Mouse (Mus musculus): ENCODE data around the gene Mtx2. TPM values are rescaled to one million over a fixed set of nuclear protein-coding genes. Genes with fewer than 3 reads are reported as not detected.

Gene Mtx2
- total and polyA plus RNA-seq, 3 experiments, result 82.9 to 114 (median 110) TPM

DNA sequence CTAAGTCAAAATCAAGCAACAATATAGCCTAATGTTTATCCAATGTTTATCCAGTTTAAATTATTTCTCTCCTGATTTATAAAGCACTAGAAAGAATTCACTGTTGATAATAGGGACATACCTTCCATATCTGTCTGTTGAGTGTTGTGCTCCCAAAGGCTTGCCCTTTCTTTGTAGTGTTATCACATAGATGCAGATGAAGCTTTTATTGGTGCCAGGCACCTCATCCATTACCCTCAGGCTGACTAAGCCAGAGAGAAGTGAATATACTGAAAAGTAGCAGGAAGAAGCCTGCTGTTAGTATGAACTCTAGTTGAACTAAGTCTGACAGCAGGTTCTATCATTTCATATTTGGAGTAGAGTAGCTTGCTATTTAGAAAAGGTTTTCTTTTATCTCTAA is 39.8 kb downstream of the Mtx2 start:
- intact Hi-C loops (cut with DNase I), result no loop called here
- Histone ChIP-seq H3K36me3 (ENCODE audit: control insufficient read depth, insufficient read depth, low read length) (no peaks in the 10 kb centered on the region; the same call in 1 of the 2 replicates), H3K9ac (ENCODE audit: low read depth, low read length) (no peak overlapping the region), H3K27ac (no peak overlapping the region), H3K27me3 (ENCODE audit: control insufficient read depth, insufficient read depth, low read length) (no peaks in the 10 kb centered on the region), H3K4me1 (ENCODE audit: control insufficient read depth, insufficient read depth, low read length) (no peaks in the 10 kb centered on the region), H3K79me2 (replicated peaks; ENCODE audit: control insufficient read depth, insufficient read depth, low read length) (no peaks in the 10 kb centered on the region), H3K4me3 (no peak overlapping the region)
- DNase-seq, result no peak
- TF ChIP-seq CTCF (IDR thresholded peaks at IDR 0.05) (no peak), EP300 (IDR thresholded peaks at IDR 0.05; ENCODE audit: insufficient read depth, low read depth, low read length) (no peak), POLR2A (IDR thresholded peaks at IDR 0.05; ENCODE audit: insufficient read depth, low read depth, low read length) (no peak)

DNA sequence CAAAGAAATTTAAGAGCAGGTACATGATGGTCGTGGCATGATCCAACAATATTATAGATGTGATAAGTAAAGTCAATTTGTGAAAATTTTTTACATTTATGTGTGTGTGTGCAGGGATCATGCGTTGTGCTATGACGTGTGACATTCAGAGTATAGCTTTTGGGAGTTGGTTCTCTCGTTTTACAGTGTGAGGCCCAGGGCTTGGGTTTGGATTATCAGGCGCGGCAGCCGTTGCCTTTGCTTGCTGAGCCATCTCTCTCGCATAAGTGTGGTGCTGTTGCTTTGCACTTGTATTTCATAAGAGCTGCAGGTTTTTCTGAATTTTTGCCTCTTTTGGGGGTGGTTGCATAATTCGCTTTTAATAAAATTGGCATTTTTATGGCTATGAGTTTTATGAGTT is 48.4 kb downstream of the Mtx2 start:
- TF ChIP-seq EP300 (IDR thresholded peaks at IDR 0.05; ENCODE audit: insufficient read depth, low read depth, low read length) (no peak), CTCF (IDR thresholded peaks at IDR 0.05) (no peak), POLR2A (IDR thresholded peaks at IDR 0.05; ENCODE audit: insufficient read depth, low read depth, low read length) (no peak)
- no peak overlapping the region for H3K27ac ChIP-seq
- H3K27me3 ChIP-seq (ENCODE audit: control insufficient read depth, insufficient read depth, low read length), result no peaks in the 10 kb centered on the region
- no peak overlapping the region for H3K9ac ChIP-seq (ENCODE audit: low read depth, low read length)
- H3K4me1 ChIP-seq (ENCODE audit: control insufficient read depth, insufficient read depth, low read length), result no peaks in the 10 kb centered on the region
- intact Hi-C loops (cut with DNase I), result no loop called here
- H3K79me2 ChIP-seq (replicated peaks; ENCODE audit: control insufficient read depth, insufficient read depth, low read length), result no peaks in the 10 kb centered on the region
- H3K36me3 ChIP-seq (ENCODE audit: control insufficient read depth, insufficient read depth, low read length), result peaks cover 2% of the 10 kb centered on the region
- no peak for DNase-seq
- no peak overlapping the region for H3K4me3 ChIP-seq
- WGBS, result 95% methylated on average over 9 of the region's 9 CpGs

DNA sequence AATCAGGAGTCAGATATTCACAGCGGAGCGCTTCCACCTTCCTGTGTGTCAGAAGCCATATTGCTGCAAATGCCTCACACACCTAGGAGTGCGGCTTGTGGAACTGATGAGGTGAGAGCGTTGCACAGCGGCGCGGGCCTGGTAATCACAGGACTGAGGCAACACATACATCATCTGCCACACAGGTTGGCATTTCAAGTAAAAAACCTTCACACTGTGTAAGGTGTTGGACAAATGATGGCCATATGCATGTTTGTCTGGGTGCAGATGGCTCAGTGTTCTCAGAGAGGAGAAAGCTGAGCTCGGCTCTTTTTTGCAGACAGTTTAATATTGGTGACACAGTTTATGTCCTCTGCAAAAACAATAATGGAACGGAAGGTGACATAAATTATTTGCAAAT is 58.8 kb downstream of the Mtx2 start:
- Histone ChIP-seq H3K79me2 (replicated peaks; ENCODE audit: control insufficient read depth, insufficient read depth, low read length) (no peaks in the 10 kb centered on the region), H3K4me3 (no peak overlapping the region), H3K27me3 (ENCODE audit: control insufficient read depth, insufficient read depth, low read length) (no peaks in the 10 kb centered on the region), H3K9ac (ENCODE audit: low read depth, low read length) (no peak overlapping the region), H3K27ac (no peak overlapping the region), H3K36me3 (ENCODE audit: control insufficient read depth, insufficient read depth, low read length) (no peaks in the 10 kb centered on the region), H3K4me1 (ENCODE audit: control insufficient read depth, insufficient read depth, low read length) (no peaks in the 10 kb centered on the region)
- intact Hi-C loops (cut with DNase I), result no loop called here
- no peak for TF ChIP-seq EP300 (IDR thresholded peaks at IDR 0.05; ENCODE audit: insufficient read depth, low read depth, low read length)
- TF ChIP-seq POLR2A (IDR thresholded peaks at IDR 0.05; ENCODE audit: insufficient read depth, low read depth, low read length), result no peak
- no peak for TF ChIP-seq CTCF (IDR thresholded peaks at IDR 0.05)
- no peak for DNase-seq
- 96% methylated on average over 9 of the region's 9 CpGs for WGBS

DNA sequence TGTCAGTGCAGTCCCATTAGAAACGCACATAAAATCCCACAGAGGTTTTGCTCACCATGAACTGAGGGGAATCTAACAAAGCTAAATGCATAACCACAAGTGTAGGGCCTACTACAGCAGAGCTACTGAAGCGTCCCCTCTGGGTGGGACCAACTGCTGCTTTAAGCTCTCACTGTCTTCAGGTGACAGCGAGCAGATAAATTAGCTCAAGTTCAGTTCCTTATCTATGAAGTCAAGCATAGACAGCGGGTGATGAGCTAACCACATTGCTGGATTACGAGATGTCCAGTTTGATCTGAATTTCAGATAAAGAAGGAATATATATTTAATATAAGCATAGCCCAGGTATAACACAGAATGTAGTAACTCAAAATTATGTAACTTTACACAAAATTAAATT is 66.3 kb downstream of the Mtx2 start:
- Histone ChIP-seq H3K27me3 (ENCODE audit: control insufficient read depth, insufficient read depth, low read length) (no peaks in the 10 kb centered on the region), H3K27ac (no peak overlapping the region), H3K9ac (ENCODE audit: low read depth, low read length) (no peak overlapping the region), H3K79me2 (replicated peaks; ENCODE audit: control insufficient read depth, insufficient read depth, low read length) (no peaks in the 10 kb centered on the region), H3K4me1 (ENCODE audit: control insufficient read depth, insufficient read depth, low read length) (no peaks in the 10 kb centered on the region), H3K4me3 (no peak overlapping the region), H3K36me3 (ENCODE audit: control insufficient read depth, insufficient read depth, low read length) (no peaks in the 10 kb centered on the region)
- no peak for TF ChIP-seq POLR2A (IDR thresholded peaks at IDR 0.05; ENCODE audit: insufficient read depth, low read depth, low read length)
- TF ChIP-seq CTCF (IDR thresholded peaks at IDR 0.05), result no peak
- no peak for TF ChIP-seq EP300 (IDR thresholded peaks at IDR 0.05; ENCODE audit: insufficient read depth, low read depth, low read length)
- intact Hi-C loops (cut with DNase I), result no loop called here
- 82% methylated on average over 5 of the region's 5 CpGs for WGBS
- no peak for DNase-seq

DNA sequence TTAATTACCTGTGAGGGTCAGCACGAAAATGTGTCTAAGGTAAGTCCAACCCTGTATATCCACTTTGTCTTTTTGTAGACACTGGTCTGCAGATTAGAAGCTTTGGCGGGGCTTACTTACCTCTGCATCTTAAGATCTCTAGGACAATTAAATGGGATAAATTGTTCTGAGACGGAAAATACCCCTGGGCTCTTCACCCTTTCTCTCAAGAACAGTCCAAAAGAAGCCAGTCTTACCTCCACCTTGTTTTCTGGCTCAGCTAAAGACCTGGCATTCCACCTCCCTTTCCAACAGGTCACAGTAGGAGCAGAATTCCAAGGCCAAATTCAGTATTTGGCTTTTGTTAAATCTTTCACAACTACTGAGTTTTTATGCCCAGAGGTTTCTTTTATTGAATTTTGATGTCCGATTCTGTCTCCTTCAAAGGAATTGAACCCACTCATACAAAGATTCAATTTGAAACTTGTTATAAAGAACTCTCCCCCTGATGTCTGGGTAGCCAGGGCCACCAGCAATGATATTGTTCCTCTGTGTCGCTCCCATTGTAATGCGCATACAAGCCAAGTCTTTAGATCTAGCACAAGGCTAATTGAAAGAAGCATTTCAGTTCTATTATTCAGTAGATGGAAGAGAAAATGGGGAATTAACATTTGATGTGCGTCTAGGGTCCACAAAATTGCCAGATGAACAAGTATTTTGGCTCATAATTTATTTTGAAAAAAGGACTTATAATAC is 67.4 kb downstream of the Mtx2 start:
- intact Hi-C loops (cut with DNase I), result no loop called here
- H3K9ac ChIP-seq (ENCODE audit: low read depth, low read length), result no peak overlapping the region
- H3K4me1 ChIP-seq (ENCODE audit: control insufficient read depth, insufficient read depth, low read length), result no peaks in the 10 kb centered on the region
- H3K27ac ChIP-seq, result no peak overlapping the region
- DNase-seq, result no peak
- TF ChIP-seq EP300 (IDR thresholded peaks at IDR 0.05; ENCODE audit: insufficient read depth, low read depth, low read length), result no peak
- no peak for TF ChIP-seq CTCF (IDR thresholded peaks at IDR 0.05)
- no peak for TF ChIP-seq POLR2A (IDR thresholded peaks at IDR 0.05; ENCODE audit: insufficient read depth, low read depth, low read length)
- H3K4me3 ChIP-seq, result no peak overlapping the region
- no peaks in the 10 kb centered on the region for H3K36me3 ChIP-seq (ENCODE audit: control insufficient read depth, insufficient read depth, low read length)
- no peaks in the 10 kb centered on the region for H3K79me2 ChIP-seq (replicated peaks; ENCODE audit: control insufficient read depth, insufficient read depth, low read length)
- WGBS, result 87% methylated on average over 7 of the region's 7 CpGs
- no peaks in the 10 kb centered on the region for H3K27me3 ChIP-seq (ENCODE audit: control insufficient read depth, insufficient read depth, low read length)

DNA sequence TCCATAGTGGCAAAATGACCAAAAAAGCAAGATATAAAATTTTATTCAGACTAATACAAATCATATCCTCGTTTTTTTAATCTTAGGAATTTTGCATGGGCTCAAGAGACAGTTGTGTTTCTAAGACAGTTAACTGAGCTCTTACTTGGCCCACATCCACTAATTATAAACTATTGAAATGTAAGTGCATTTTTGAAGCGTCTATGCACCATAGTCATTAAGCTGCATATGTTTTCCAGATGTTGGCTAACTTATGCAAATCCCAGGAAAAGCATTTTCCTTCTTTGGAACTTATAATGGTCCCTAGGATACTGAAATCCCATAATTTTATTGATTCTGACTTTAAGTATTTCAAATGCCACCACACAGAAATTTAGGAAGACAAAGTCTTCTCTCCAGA is 68.5 kb downstream of the Mtx2 start:
- no peak overlapping the region for H3K4me3 ChIP-seq
- H3K9ac ChIP-seq (ENCODE audit: low read depth, low read length), result no peak overlapping the region
- intact Hi-C loops (cut with DNase I), result no loop called here
- H3K4me1 ChIP-seq (ENCODE audit: control insufficient read depth, insufficient read depth, low read length), result no peaks in the 10 kb centered on the region
- H3K27ac ChIP-seq, result no peak overlapping the region
- no peaks in the 10 kb centered on the region for H3K36me3 ChIP-seq (ENCODE audit: control insufficient read depth, insufficient read depth, low read length)
- DNase-seq, result no peak
- no peaks in the 10 kb centered on the region for H3K27me3 ChIP-seq (ENCODE audit: control insufficient read depth, insufficient read depth, low read length)
- WGBS, result 39% methylated on average over 2 of the region's 2 CpGs
- no peaks in the 10 kb centered on the region for H3K79me2 ChIP-seq (replicated peaks; ENCODE audit: control insufficient read depth, insufficient read depth, low read length)
- TF ChIP-seq CTCF (IDR thresholded peaks at IDR 0.05) (no peak), EP300 (IDR thresholded peaks at IDR 0.05; ENCODE audit: insufficient read depth, low read depth, low read length) (no peak), POLR2A (IDR thresholded peaks at IDR 0.05; ENCODE audit: insufficient read depth, low read depth, low read length) (no peak)

Measured in heart, adult 2 months (tissue).